Mouse (Mus musculus): ENCODE measurements around the gene Serpinb6b. TPM values are rescaled to one million over a fixed set of nuclear protein-coding genes. Genes with fewer than 3 reads are reported as not detected.

Serpinb6b gene
- total RNA-seq (2023): 6.4 TPM

GRCm38 (mm10) chr13:32964989-32965811 is at the start of gene Serpinb6b:
Gene Serpinb6b (plus strand): TSS chr13:32965209.

GRCm38 (mm10) chr13:33002950-33003349 is 37.9 kb downstream of the Serpinb6b start, which contains the start of gene Serpinb9:
Gene Serpinb9 (plus strand): TSS chr13:33003250.

GRCm38 (mm10) chr13:33027244-33027643 is 62.2 kb downstream of the Serpinb6b start, which contains the start of gene Serpinb9b:
Gene Serpinb9b (plus strand): TSS chr13:33027416.

Other genes with a start within 250 kb of the Serpinb6b start
- not detected for gene Mylk4, start 181.3 kb upstream of the Serpinb6b start, total RNA-seq (2023)
- 32.1 TPM for gene Wrnip1, start 163.2 kb upstream of the Serpinb6b start, total RNA-seq (2023)
- gene D930007J09Rik, start 162.4 kb upstream of the Serpinb6b start, total RNA-seq (2023): not detected
- 14.0 TPM for gene Serpinb1a, start 114.0 kb upstream of the Serpinb6b start, total RNA-seq (2023)
- gene Serpinb1c, start 67.0 kb upstream of the Serpinb6b start, total RNA-seq (2023): not detected
- gene Serpinb9, start 38.0 kb downstream of the Serpinb6b start, total RNA-seq (2023): 4.7 TPM
- gene Serpinb9b, start 62.2 kb downstream of the Serpinb6b start, total RNA-seq (2023): 0.26 TPM
- not detected for gene Serpinb1b, start 113.4 kb downstream of the Serpinb6b start, total RNA-seq (2023)
- gene Serpinb9c, start 194.5 kb downstream of the Serpinb6b start, total RNA-seq (2023): not detected
- not detected for gene Serpinb9d, start 227.8 kb downstream of the Serpinb6b start, total RNA-seq (2023)